Mouse (Mus musculus) 3134 (cell line): ENCODE results near the gene Acsl1.
A peak's percentile ranks its signal among the peaks of the same experiment; 100 is the strongest.

Source experiments
- DNase-seq: peaks from one replicate; pipeline ENCODE4 v3.0.0-alpha.2; 2011; ENCODE audit warnings: low spot score; ENCODE audit not compliant: insufficient read length; ENCODE audit errors: extremely low read depth

Acsl1 gene

DNA sequence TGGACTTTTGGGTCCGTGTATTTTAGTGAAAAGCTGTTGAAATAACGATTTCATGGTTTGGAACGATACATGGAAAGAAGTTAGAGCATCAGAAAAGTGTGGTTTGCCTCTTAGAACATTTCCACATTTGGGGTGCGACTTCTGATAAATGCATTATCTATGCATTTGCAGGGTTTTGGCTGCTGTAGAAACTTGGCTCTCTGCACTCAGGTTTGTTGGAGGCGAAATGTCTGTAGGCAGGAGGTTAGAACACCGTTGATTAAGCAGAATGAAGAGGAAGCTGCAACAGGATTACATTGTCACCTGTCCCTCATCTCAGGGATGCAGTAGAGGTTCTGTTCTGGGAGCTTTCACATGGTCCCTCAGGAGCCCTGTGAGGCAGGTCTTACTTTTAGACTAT is 3.8 kb downstream of the Acsl1 start:
- DNase-seq = no peak

DNA sequence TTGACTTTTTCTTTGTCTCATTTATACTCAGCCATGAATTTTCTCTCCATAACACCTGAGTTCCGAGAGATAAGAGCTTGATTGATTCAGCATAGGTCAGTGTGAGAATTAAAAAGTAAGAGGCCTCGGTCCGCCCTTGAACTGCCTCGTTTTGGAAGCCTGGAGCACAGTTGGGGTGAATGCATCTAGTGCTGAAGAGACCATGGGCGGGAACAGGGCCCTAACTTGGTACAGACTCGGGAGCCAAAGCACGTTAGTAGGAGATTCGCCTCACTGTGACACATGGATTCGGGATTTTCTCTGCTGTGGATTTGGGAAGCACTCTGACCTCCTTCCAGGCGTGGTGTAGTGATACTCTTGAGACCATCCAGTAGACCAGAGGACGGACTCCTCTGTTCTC is 4.6 kb downstream of the Acsl1 start:
- DNase-seq = no peak

DNA sequence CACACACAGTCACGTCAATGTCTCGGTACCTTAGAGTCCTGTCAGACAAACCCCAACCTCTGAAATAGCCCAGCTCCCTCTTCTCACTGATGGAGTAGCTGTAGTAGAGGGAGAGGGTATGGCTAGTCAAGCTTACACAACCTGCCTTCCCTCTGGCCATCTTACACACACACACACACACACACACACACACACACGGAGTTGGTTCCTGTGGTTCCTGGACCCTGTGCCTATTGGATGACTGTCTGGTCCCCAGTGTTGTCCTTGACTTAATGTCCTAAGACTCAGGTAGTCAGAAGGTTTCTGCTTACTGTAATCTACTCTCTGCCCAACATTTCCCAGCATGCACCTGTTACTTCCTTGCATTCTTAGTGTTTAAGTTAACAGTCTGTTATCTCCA is 5.1 kb downstream of the Acsl1 start:
- DNase-seq = no peak

DNA sequence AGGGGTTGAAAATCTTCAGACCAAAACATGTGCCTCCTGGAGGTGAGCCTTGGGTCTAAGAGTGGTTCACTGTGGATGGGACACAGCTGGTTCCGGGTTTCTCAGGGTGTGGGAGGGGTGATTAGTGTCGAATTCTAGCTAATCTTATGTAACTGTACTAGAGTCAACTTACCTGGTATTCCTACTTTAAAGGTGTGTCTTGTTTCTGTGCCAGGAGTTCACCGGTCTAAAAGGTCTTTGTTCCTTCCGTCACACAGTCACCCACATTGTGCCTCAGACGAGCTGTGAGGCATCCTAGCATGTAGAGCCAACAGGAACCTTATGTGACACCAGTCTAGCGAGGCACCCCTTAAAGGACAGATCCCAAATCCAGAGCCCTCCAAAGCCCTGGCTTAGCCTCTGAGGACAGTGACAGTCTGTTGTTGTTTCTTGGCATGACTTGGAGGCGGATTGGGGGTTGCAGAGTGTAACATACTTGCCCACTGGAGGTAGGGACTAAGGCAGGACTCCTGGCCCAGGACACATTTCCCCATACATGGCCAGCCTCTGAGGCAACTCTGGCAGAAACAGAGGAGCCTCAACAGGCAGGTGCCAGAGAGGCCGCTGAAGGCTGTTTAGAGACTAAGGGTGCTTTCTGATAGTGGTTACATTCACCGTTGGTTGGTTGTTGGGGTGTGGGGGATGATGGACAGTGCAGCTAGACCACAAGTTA is 7.1 kb downstream of the Acsl1 start:
- DNase-seq = no peak

DNA sequence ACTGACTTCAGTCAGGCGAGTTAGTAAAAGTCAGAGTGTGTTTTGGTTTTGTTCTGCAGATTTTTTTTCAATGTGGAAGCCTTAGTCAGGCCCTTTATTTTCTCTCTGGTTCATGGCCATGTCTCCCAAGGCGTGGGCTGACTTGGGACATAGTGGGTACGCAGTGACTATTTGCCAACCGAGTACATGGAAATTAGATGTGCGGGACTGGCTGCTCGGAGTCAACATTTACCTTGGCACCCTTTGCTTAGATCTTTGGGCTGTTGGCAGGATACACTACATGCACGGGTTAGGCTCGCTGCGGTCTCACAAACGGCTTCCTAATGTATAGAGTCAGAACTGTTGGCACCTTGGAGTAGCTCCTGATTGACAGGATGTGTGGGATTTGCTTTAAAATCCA is 7.9 kb downstream of the Acsl1 start:
- no peak for DNase-seq

DNA sequence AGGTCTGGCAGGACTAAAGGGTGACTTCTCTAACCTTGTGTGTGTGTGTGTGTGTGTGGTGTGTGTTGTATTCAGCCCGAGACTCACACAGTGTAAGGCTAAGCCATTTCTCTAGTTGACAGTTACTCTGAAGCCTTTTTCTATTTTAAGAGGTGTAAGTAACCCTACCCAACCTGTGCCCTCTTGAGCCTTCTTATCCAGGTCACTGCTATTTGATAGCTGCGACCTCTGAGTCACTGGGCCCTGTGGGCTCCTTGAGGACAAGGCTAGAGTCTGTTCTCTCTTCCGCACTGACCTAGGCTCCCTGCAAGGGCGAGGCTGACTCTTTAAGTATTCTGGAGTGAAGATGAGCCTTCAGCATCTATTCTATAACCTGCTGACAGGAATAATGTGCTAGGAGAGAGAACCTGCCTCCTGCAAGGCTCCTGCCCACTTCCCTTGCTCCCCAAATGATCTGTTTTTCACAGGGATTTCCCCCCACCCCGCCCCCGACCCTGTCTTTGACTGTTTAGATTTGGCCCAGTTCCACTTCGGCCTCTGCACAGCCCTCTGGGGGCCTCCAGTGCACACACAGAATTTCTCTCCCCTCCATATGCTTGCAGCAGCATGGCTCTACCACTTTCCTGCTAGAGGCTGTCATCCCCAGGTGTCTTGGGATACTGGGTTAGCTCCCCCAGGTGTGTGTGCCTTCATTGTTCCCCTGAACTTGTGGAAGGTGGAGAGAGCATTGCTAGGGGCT is 9.1 kb downstream of the Acsl1 start:
- DNase-seq = no peak

DNA sequence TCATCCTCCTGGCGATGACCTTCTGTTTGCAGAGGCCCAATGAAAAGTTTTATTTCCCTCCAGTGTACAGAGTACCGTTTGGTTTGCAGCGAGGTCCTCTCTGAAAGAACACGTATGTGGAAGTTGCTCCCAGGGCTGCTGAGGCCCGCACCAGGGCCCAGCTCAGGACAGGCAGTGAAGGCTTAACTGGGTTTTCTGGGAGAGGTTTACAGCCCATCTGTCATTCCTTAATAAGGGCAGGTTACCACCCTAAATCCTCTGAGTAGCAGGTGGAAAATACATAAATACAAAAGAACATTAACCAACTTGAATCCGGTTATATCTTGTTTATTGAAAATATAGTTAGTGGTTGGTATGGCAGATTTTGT is 9.7 kb downstream of the Acsl1 start:
- no peak for DNase-seq

DNA sequence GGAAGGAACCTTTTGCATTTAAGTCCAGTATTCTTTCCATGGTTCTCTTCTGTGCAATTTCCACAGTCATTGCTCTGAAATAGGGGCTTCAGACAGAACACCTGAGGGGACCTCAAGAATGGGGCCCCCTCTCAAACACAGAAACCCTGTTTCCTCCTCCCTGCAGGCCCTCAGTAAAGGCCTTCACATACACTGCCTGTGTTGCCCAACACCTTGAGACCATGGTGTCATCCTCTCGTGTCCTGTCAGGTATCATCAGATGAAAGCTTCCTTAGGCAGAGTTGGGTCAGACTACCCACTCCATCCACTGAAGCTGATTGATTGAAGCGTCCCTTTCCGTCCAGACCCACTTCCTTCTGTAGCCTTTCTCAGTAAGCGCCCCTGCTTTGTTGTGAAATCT is 11.9 kb downstream of the Acsl1 start:
- no peak for DNase-seq

DNA sequence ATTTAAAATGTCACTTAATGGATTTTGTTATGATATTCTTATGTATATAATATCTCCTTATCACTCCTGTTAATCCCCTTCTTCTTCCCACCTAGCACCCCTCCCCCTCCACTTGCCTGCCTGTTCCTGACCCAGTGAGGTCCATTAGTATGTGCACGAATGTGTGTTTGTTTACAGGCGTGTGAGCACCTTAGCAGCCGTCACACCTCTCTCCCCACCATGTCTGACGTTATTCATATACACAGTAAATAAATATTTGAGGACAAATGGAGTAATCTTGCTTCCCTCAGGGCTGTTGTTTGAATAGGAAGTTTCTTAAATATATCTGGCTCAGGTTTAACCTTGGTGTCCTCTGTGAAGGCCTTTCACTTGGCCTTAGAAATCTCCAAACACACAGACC is 12.4 kb downstream of the Acsl1 start:
- DNase-seq = no peak

DNA sequence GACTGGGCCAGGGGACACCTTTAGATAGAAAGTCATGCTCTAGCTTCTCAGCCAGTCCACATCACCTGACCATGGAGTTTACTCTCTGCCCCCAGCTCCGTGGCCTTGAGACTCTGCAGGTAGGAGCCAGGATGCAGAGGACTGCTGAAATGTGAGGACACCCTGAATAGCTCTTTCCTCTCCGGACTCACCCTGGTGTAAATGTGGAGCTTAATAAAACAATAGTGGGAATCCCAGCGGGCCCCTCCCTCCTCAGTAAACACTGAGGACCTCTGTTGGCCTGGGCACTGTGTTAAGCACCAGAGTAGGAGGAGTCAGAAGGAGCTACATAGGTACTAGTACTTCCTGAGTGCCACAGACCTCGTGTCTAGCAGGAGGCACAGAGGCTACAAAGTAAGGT is 13.2 kb downstream of the Acsl1 start:
- no peak for DNase-seq

DNA sequence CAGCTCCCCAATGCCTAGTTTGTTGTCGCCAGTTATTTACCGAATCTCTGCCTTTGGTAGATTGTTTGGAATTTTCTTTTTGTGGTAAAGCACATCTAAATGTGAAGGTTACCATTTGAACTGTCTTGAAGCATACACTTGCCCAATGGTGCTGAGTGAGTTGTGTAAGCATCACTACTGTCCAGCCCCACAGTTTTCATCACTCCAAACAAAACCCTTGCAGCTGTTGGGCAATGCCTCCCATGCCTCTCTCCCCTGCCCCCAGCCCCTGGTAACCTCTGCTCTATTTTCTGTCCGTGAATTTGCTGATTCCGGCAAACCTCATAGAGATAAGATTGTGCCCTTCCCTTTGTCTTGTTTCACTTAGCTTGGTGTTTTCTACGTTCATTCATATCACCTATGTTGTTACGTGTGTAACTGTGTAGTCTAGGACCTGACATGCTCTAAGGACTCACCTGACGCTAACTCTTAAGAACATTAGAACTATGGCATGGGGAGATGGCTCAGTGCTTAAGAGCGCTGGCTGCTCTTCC is 14.2 kb downstream of the Acsl1 start:
- no peak for DNase-seq

DNA sequence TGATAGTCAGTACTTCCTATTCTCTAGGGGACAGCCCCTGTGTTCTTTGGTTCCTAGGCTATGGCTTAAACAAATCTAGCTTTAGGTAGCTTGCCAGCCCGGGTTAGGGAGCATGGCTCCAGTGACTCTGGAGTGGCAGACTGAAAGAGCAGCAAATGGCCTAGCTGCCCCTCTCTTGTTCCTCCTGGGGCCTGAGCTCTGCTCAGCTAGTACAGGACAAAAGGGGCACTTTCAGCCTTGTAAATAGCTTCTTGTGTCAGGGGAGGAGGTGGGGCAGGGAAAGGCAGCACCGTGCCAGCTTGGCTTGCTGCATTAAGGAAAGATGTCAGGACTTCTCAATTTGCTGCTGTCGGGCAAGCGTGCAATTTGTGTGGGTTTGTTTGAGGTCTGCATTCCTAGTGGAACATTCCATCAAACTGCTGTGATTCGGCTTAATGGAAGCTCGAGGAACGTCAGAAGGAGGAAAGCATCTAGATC is 17.3 kb downstream of the Acsl1 start:
- DNase-seq = peak; percentile 55

DNA sequence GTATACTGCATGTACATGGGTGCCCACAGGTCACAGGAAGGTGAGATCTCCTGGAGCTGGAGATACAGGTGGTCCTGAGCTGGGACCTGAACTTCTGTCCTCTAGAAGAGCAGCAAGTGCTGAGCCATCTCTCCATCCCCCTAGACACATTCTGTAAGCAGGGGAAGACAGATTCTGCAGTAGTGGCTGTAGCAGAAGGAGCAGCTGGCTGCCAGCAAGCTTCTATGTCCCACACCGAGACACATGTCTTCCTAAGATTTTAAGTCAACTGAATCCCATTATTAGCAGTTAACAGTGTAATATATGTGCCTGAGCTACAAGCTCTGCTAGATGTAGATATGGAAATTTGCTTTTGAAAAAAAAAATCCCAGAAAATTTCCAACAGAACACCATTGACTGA is 18.4 kb downstream of the Acsl1 start:
- no peak for DNase-seq

DNA sequence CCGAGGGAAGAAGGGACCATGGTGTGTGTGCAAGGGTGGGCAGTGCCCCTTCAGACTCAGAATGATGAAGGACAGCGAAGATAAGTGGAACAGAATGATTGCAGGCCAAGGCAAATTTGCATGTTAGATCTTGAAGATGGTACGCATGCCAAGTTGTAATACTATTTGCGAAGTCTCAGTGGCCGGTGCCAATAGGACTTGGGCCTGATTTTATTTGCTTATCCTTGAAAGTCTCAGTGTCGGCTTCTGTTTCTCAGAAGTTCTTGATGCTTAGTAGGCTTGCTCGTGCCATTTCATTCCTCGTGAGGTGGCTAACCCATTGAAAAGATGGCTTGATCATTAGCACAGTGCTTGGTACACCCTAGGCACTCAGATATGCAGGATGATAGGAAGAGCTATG is 19.4 kb downstream of the Acsl1 start:
- no peak for DNase-seq

DNA sequence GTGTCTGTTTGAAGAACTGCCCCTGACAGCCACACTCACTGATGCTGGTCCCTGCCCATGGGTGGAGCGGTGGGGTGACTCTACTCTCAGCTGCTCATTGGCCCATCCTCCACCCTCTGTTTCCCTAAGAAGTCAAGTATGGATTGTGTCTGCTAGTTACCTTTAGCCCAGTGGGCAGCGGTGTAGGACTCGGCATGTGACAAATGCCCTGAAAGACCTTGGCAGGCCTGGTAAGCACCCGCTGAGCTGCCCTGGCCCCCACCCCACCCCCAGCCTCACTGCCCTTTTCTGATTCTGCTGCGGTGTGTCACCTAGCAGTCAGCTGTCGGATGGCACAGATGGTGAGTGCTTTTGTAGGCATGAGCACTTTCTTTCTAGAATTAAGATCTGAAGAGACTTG is 20.0 kb downstream of the Acsl1 start:
- DNase-seq = no peak

DNA sequence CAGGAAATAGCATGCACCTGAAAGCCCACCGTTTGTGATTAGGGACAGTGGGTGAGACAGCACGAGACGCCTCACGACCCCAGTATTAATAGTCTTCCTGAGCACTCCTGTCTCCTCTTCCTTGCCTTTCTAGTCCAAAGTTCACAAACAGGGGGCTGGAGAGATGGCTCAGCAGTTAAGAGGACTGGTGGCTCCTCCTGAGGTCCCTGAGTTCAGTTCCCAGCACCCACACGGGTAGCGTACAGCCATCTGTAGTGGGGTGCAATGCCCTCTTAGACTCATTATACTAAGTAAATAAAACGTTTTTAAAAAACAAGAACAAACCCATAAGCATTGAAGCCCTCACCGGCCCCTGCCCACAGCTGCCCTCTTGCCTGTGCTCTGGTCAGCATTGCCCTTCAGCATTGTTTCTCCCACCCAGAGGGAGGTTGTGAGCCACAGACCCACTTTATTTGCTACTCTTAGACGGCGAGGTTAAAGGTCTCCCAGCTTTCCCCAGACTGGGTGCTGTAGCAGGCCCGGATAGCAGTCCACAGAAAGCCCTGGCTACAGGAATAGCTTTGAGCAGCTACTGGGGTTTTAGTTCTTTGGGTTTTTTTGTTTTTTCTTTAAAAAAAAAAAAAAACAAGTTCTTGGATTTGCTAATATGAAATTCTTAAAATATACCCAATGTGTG is 22.8 kb downstream of the Acsl1 start:
- DNase-seq = no peak

DNA sequence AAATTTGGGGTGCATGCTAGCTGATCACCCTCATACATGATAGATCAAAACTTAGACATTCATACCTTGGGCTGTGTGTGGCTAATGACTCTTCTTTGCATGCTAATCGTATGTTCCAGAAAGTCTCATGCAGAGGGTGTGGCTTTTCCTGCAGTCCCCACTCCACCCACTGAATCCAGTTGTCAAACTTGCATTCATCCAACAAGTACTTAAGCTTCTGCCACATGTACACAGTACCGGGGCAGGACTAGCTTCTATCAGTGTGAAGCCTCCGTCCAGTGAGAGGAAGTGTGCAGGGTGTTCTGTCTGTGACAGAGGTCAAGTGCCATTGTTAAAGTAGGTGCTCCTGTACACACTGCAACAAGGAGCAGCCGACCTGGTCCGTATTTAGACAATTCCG is 26.0 kb downstream of the Acsl1 start:
- DNase-seq = no peak

DNA sequence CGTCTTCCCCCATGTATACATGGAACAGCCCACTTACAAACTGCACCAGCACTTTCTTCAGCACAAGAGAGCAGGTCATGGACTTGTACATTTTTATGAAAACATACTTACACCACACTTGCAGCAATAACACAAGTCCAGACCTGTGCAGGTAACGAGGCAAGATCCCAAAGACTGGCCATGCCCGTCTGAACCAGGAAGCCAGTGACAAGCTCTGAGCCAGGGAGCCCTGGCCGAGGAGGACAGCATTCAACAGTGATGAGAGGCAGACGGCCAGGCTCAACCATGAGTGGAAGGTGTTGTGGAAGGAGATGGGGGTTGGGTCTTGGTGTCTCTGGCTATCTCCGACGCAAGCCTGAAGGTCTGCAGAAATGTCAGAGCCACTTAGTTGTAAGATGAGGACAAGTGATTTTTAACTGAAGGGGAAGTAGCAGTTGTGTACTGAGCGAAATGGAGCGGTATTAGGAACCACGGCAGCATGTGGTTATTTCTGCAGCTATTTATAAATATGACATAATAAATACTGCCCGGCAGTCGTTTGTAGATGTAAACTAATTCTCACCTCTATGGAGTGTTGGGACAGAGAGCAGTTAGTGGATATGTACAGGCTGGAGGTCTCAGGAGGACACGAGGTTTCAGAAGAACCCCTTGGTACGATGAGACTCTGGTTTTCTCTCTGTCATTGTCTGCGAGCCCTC is 26.6 kb downstream of the Acsl1 start:
- no peak for DNase-seq

DNA sequence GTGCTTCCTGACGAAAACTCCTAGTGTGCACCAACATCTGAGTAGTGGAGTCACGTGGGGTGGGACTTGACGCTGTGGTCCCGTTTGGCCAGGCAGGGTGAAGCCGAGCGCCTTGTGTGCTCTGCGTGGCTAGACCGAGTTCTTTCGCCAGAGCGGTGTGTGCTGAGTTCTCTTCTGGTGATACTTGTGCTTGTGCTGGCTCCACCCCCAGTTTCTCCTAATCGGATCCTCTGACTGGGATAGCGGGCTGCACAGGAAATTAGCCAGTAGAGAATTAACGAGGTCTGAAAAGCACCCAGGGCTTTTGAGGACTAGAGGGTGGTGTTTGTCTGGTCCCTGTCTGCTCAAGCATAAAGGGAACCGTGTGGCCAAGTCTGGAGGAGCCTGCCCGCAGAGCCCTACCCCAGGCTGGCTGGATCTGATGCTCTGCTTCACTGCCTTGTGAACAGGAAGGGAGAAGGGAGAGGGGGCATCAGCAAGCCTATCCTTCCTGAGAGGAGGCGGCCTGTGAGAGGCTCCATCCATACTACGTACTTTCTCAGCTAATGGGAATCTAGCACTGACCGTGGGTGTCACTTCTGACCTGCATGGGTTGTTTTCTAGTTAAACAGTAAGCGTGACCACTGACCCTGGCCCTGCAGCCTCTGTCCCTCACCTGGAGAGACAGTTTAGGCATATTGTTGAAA is 28.7 kb downstream of the Acsl1 start:
- DNase-seq = no peak

DNA sequence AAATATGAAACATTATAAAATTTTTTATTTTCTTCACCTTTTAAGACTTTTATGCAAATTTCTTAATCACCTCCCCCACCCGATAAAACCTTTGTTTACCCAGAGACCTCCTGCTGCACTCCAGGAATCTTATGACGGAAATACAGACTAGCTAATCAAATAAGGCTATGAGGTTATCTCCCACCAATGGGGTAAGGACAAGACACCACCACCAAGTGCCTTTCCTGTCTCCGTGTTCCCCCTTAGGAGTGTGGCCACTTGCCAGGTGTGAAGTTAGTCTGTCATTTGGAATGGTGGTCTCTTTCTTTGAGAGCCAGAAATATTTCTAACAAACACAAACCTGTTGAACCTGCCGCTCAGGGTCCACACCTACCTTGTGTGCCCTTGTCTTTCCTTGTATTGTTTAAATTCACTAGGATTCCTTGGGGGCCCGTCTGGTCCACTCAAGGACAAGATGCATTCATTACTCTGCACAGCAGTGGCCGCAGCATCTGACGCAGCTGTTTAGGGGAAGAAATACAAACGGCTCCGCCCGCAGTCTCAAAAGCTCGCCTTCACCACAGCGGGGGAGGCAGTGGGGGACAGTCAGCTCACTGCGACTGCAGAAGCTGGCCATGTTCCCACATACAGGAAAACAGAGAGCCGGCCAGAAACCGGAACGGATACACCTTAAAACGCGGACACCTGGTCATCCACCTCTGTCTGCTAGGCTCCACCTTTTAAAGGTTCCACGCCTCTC is 31.7 kb downstream of the Acsl1 start:
- DNase-seq = no peak
